16 mouse cellular contexts compared by ENCODE assay signal in genomic region chr5:147317991-147318390, GRCm38 (mm10). TPM values are rescaled to one million over a fixed set of nuclear protein-coding genes. Genes with fewer than 3 reads are reported as not detected.
DNase-seq lines count a peak whose midpoint lies in the region; ATAC-seq and TF ChIP-seq lines count a peak whose summit lies in the region.
"Had no signal": no experiment of that assay in that cellular context is flagged by ENCODE, and none has a peak within 500 bp of the region (broad histone marks: within the 10 kb centered on the region; RNA-seq: fewer than 3 reads in every experiment).

No protein-coding gene starts in this region.

- no peak overlapping the region for H3K4me3 ChIP-seq in forebrain, embryonic 11.5 days (ENCODE audit: low read depth, low read length)
- no peak overlapping the region for H3K4me3 ChIP-seq in forebrain, embryonic 14.5 days (ENCODE audit: low read depth, low read length)
- H3K4me3 ChIP-seq in liver, embryonic 14.5 days (ENCODE audit: insufficient read depth in 1 of 2, low read depth in 2 of 2, low read length in 2 of 2) = no peak overlapping the region
- H3K4me3 ChIP-seq in liver, embryonic 11.5 days (ENCODE audit: low read depth, low read length) = no peak overlapping the region
- H3K4me3 ChIP-seq in CH12.LX (replicated peaks in 1 of 3; ENCODE audit: low read depth in 2 of 3, low read length in 2 of 3, poor library complexity in 1 of 3) = no peak overlapping the region
- no peak overlapping the region for H3K4me3 ChIP-seq in intestine, embryonic 15.5 days (replicated peaks)
- H3K4me3 ChIP-seq: liver, embryonic 13.5 days had no signal

- DNase-seq in forebrain, embryonic 11.5 days (ENCODE audit: low spot score) = peak; percentile 51
- DNase-seq in forebrain, embryonic 14.5 days (ENCODE audit: low spot score) = no peak
- no peak for DNase-seq in liver, embryonic 14.5 days (ENCODE audit: low read depth in 3 of 3, low spot score in 3 of 3)
- DNase-seq in liver, embryonic 11.5 days (ENCODE audit: low spot score) = no peak
- DNase-seq in CH12.LX (ENCODE audit: extremely low read depth) = no peak
- no peak for DNase-seq in gastrocnemius, postnatal 25 days
- no peak for DNase-seq in urinary bladder, postnatal 14 days (ENCODE audit: low spot score)
- DNase-seq: kidney, adult 18-20 months; liver, embryonic 13.5 days; midbrain, embryonic 14.5 days; right cerebral cortex, postnatal 4 days; thymus, adult 18-20 months had no signal

- no peak for ATAC-seq in forebrain, embryonic 11.5 days (replicated peaks; ENCODE audit: low FRiP score)
- no peak for ATAC-seq in forebrain, embryonic 14.5 days
- ATAC-seq in liver, embryonic 14.5 days (ENCODE audit: insufficient read depth) = no peak
- ATAC-seq in liver, embryonic 11.5 days (replicated peaks; ENCODE audit: low FRiP score) = no peak
- peak; percentile 13 for ATAC-seq in intestine, embryonic 15.5 days

- no peaks in the 10 kb centered on the region for H3K9me3 ChIP-seq in forebrain, embryonic 11.5 days (ENCODE audit: control insufficient read depth, low read length)
- no peaks in the 10 kb centered on the region for H3K9me3 ChIP-seq in forebrain, embryonic 14.5 days (replicated peaks; ENCODE audit: control insufficient read depth, low read length)
- H3K9me3 ChIP-seq in liver, embryonic 14.5 days (ENCODE audit: control insufficient read depth, low read length) = no peaks in the 10 kb centered on the region
- no peaks in the 10 kb centered on the region for H3K9me3 ChIP-seq in liver, embryonic 11.5 days (ENCODE audit: control insufficient read depth, low read length)
- H3K9me3 ChIP-seq in CH12.LX (replicated peaks; ENCODE audit: low read length) = no peaks in the 10 kb centered on the region
- H3K9me3 ChIP-seq in intestine, embryonic 15.5 days = no peaks in the 10 kb centered on the region
- H3K9me3 ChIP-seq: liver, embryonic 13.5 days had no signal

- dilution Hi-C loops in CH12.LX (cut with MboI; ENCODE audit: extremely low pct_ligation_motif_present, extremely low pct_unique_long_range_greater_than_20kb, low sequenced_read_pairs) = no loop called here

- TF ChIP-seq POLR2A in CH12.LX (IDR thresholded peaks at IDR 0.05; ENCODE audit: low read depth, low read length) = no peak

- H3K79me2 ChIP-seq in CH12.LX (replicated peaks; ENCODE audit: control insufficient read depth, extremely low read depth, insufficient read depth, poor library complexity, severe bottlenecking) = no peaks in the 10 kb centered on the region

- H3K27ac ChIP-seq in forebrain, embryonic 11.5 days (ENCODE audit: low read depth, low read length) = no peak overlapping the region
- no peak overlapping the region for H3K27ac ChIP-seq in forebrain, embryonic 14.5 days (ENCODE audit: low read depth, low read length)
- no peak overlapping the region for H3K27ac ChIP-seq in liver, embryonic 14.5 days
- H3K27ac ChIP-seq in liver, embryonic 11.5 days (ENCODE audit: low read depth, low read length) = no peak overlapping the region
- no peak overlapping the region for H3K27ac ChIP-seq in CH12.LX (ENCODE audit: insufficient read depth, low read depth)
- H3K27ac ChIP-seq in intestine, embryonic 15.5 days = peak overlapping the region; percentile 51; the same call in 1 of the 2 replicates
- H3K27ac ChIP-seq: liver, embryonic 13.5 days had no signal

- no peak overlapping the region for H3K4me2 ChIP-seq in forebrain, embryonic 11.5 days (ENCODE audit: low read depth, low read length, severe bottlenecking)
- H3K4me2 ChIP-seq in forebrain, embryonic 14.5 days (ENCODE audit: low read length) = no peak overlapping the region
- H3K4me2 ChIP-seq in liver, embryonic 14.5 days (ENCODE audit: low read depth) = no peak overlapping the region
- no peak overlapping the region for H3K4me2 ChIP-seq in liver, embryonic 11.5 days
- no peak overlapping the region for H3K4me2 ChIP-seq in CH12.LX (ENCODE audit: insufficient read depth, low read depth, poor library complexity, severe bottlenecking)
- 0 out of 2 replicates have a peak overlapping the region, but pooled peaks have one; percentile 34 for H3K4me2 ChIP-seq in intestine, embryonic 15.5 days (replicated peaks)
- H3K4me2 ChIP-seq: liver, embryonic 13.5 days had no signal

- no peak for TF ChIP-seq RAD21 in CH12.LX (IDR thresholded peaks at IDR 0.05; ENCODE audit: low read depth, low read length)

- no peaks in the 10 kb centered on the region for H3K36me3 ChIP-seq in forebrain, embryonic 11.5 days (ENCODE audit: control insufficient read depth, insufficient read depth, low read length)
- no peaks in the 10 kb centered on the region for H3K36me3 ChIP-seq in forebrain, embryonic 14.5 days (ENCODE audit: control insufficient read depth, insufficient read depth, low read length)
- H3K36me3 ChIP-seq in liver, embryonic 14.5 days (replicated peaks; ENCODE audit: control insufficient read depth, insufficient read depth, low read depth) = no peaks in the 10 kb centered on the region
- H3K36me3 ChIP-seq in liver, embryonic 11.5 days (ENCODE audit: control insufficient read depth, insufficient read depth, low read length) = no peaks in the 10 kb centered on the region
- no peaks in the 10 kb centered on the region for H3K36me3 ChIP-seq in CH12.LX (replicated peaks in 1 of 2; ENCODE audit: control insufficient read depth in 1 of 2, insufficient read depth in 1 of 2, low read length in 1 of 2)
- H3K36me3 ChIP-seq in intestine, embryonic 15.5 days = no peaks in the 10 kb centered on the region
- H3K36me3 ChIP-seq: liver, embryonic 13.5 days had no signal

- peaks cover 75% of the 10 kb centered on the region for H3K27me3 ChIP-seq in forebrain, embryonic 11.5 days (ENCODE audit: control insufficient read depth, insufficient read depth, low read length)
- H3K27me3 ChIP-seq in forebrain, embryonic 14.5 days (replicated peaks; ENCODE audit: control insufficient read depth, insufficient read depth, low read length) = peaks cover 79% of the 10 kb centered on the region
- peaks cover 45% of the 10 kb centered on the region for H3K27me3 ChIP-seq in liver, embryonic 14.5 days (ENCODE audit: control insufficient read depth, insufficient read depth, low read length)
- H3K27me3 ChIP-seq in liver, embryonic 11.5 days (replicated peaks; ENCODE audit: control insufficient read depth, insufficient read depth, low read length) = peaks cover 86% of the 10 kb centered on the region
- peaks cover 53% of the 10 kb centered on the region for H3K27me3 ChIP-seq in CH12.LX (replicated peaks)
- peaks cover 69% of the 10 kb centered on the region for H3K27me3 ChIP-seq in intestine, embryonic 15.5 days (replicated peaks)

- WGBS in forebrain, embryonic 11.5 days = 16% methylated on average over 7 of the region's 7 CpGs
- 27% methylated on average over 7 of the region's 7 CpGs for WGBS in forebrain, embryonic 14.5 days
- 29% methylated on average over 7 of the region's 7 CpGs for WGBS in liver, embryonic 14.5 days (ENCODE audit: insufficient replicate concordance)
- WGBS in liver, embryonic 11.5 days = 36% methylated on average over 7 of the region's 7 CpGs
- 28% methylated on average over 7 of the region's 7 CpGs for WGBS in intestine, embryonic 15.5 days

- H3K4me1 ChIP-seq in forebrain, embryonic 11.5 days (replicated peaks; ENCODE audit: control insufficient read depth, insufficient read depth, low read length) = no peaks in the 10 kb centered on the region; the same call in 1 of the 2 replicates
- no peaks in the 10 kb centered on the region for H3K4me1 ChIP-seq in forebrain, embryonic 14.5 days (ENCODE audit: control insufficient read depth, insufficient read depth, low read length)
- H3K4me1 ChIP-seq in liver, embryonic 14.5 days (replicated peaks; ENCODE audit: control insufficient read depth in 2 of 2, insufficient read depth in 2 of 2, low read length in 1 of 2) = peaks cover 0 to 3% of the 10 kb centered on the region in 2 experiments; a peak in 2 of 4 replicates
- 0 out of 2 replicates have a peak, but pooled peaks cover 2% of the 10 kb centered on the region for H3K4me1 ChIP-seq in liver, embryonic 11.5 days (replicated peaks; ENCODE audit: control insufficient read depth, insufficient read depth, low read length)
- H3K4me1 ChIP-seq in CH12.LX (ENCODE audit: control insufficient read depth in 1 of 2, insufficient read depth in 2 of 2) = peaks cover 0 to 3% of the 10 kb centered on the region in 2 experiments; a peak in 1 of 4 replicates
- H3K4me1 ChIP-seq in intestine, embryonic 15.5 days (replicated peaks) = no peaks in the 10 kb centered on the region

- no peak for TF ChIP-seq EP300 in liver, embryonic 14.5 days (IDR thresholded peaks at IDR 0.05; ENCODE audit: low read depth)
- TF ChIP-seq EP300 in CH12.LX (IDR thresholded peaks at IDR 0.05; ENCODE audit: low read length) = no peak

- H3K9ac ChIP-seq in forebrain, embryonic 11.5 days (ENCODE audit: low read length) = no peak overlapping the region
- H3K9ac ChIP-seq in forebrain, embryonic 14.5 days (ENCODE audit: low read length) = no peak overlapping the region
- H3K9ac ChIP-seq in liver, embryonic 14.5 days (replicated peaks) = no peak overlapping the region
- H3K9ac ChIP-seq in liver, embryonic 11.5 days (ENCODE audit: low read depth, low read length) = no peak overlapping the region
- no peak overlapping the region for H3K9ac ChIP-seq in CH12.LX (ENCODE audit: insufficient read depth, low read depth)
- H3K9ac ChIP-seq in intestine, embryonic 15.5 days = no peak overlapping the region
- H3K9ac ChIP-seq: liver, embryonic 13.5 days had no signal

- peak; percentile 56 for TF ChIP-seq CTCF in liver, embryonic 14.5 days (IDR thresholded peaks at IDR 0.05; ENCODE audit: low read depth)
- peak; percentile 43 to 56; a peak in 3 of 4 replicates for TF ChIP-seq CTCF in CH12.LX (conservative IDR thresholded peaks at IDR 0.05 in 1 of 2, IDR thresholded peaks at IDR 0.05 in 1 of 2; ENCODE audit: low read depth in 2 of 2, low read length in 2 of 2)

- in situ Hi-C loops in CH12.LX (cut with MboI; ENCODE audit: low pct_ligation_motif_present, low pct_unique_long_range_greater_than_20kb, low sequenced_read_pairs) = loop anchor here (5.0 to 25.0 kb wide), 2 partner anchors 406 to 631 kb away; no protein-coding TSS in a partner anchor

RNA-seq across cellular contexts. Expression of gene Urad, which starts 4.2 kb away (rescaled TPM):
- not detected in 2 replicates for polyA plus RNA-seq in forebrain, embryonic 11.5 days (2014; fragmentation: Nextera tagmentation; extraction: Ambion mirVana)
- not detected in 2 replicates for polyA plus RNA-seq in forebrain, embryonic 14.5 days (2014; fragmentation: Nextera tagmentation; extraction: Ambion mirVana)
- polyA plus RNA-seq in liver, embryonic 14.5 days (2012; rRNA removed) = 1.0 and 1.1 TPM in 2 replicates
- polyA plus RNA-seq in liver, embryonic 14.5 days (2014; fragmentation: Nextera tagmentation; extraction: Ambion mirVana) = 0.30 and 0.57 TPM in 2 replicates
- 0.49 and 0.53 TPM in 2 replicates for polyA plus RNA-seq in liver, embryonic 11.5 days (2014; fragmentation: Nextera tagmentation; extraction: Ambion mirVana)
- total RNA-seq in CH12.LX (2012; rRNA removed) (not detected in 2 replicates), CH12.LX (2014; rRNA removed) (not detected in 2 replicates)
- not detected in 2 replicates for polyA plus RNA-seq in CH12.LX (2012; ENCODE audit: insufficient read length, low read depth)
- 1.6 and 1.7 TPM in 2 replicates for polyA plus RNA-seq in intestine, embryonic 15.5 days (2015; fragmentation: Nextera tagmentation; extraction: Ambion mirVana)
- total RNA-seq in gastrocnemius, postnatal 25 days (2021) = not detected
- total RNA-seq: gastrocnemius, adult 8-10 months; layer of hippocampus, postnatal 14 days had no signal
- polyA plus RNA-seq: heart, embryonic 14.5 days; midbrain, embryonic 14.5 days had no signal

RNA-seq across cellular contexts. Expression of gene Cdx2, which starts 10.9 kb away (rescaled TPM):
- not detected in 2 replicates for polyA plus RNA-seq in forebrain, embryonic 11.5 days (2014; fragmentation: Nextera tagmentation; extraction: Ambion mirVana)
- polyA plus RNA-seq in forebrain, embryonic 14.5 days (2014; fragmentation: Nextera tagmentation; extraction: Ambion mirVana) = not detected in 2 replicates
- 0.09 TPM in 1 of 2 replicates, not detected in the other for polyA plus RNA-seq in liver, embryonic 14.5 days (2012; rRNA removed)
- polyA plus RNA-seq in liver, embryonic 14.5 days (2014; fragmentation: Nextera tagmentation; extraction: Ambion mirVana) = not detected in 2 replicates
- 0.14 TPM in 1 of 2 replicates, not detected in the other for polyA plus RNA-seq in liver, embryonic 11.5 days (2014; fragmentation: Nextera tagmentation; extraction: Ambion mirVana)
- total RNA-seq in CH12.LX (2012; rRNA removed) = not detected in 2 replicates
- not detected in 2 replicates for total RNA-seq in CH12.LX (2014; rRNA removed)
- polyA plus RNA-seq in CH12.LX (2012; ENCODE audit: insufficient read length, low read depth) = not detected in 2 replicates
- polyA plus RNA-seq in intestine, embryonic 15.5 days (2015; fragmentation: Nextera tagmentation; extraction: Ambion mirVana) = 36.0 and 38.2 TPM in 2 replicates
- total RNA-seq in gastrocnemius, postnatal 25 days (2021) = not detected
- total RNA-seq: gastrocnemius, adult 8-10 months; layer of hippocampus, postnatal 14 days had no signal
- polyA plus RNA-seq: heart, embryonic 14.5 days; liver, embryonic 13.5 days; midbrain, embryonic 14.5 days had no signal

RNA-seq across cellular contexts. Expression of gene Pdx1, which starts 48.2 kb away (rescaled TPM):
- polyA plus RNA-seq in forebrain, embryonic 11.5 days (2014; fragmentation: Nextera tagmentation; extraction: Ambion mirVana) = not detected in 2 replicates
- not detected in 2 replicates for polyA plus RNA-seq in forebrain, embryonic 14.5 days (2014; fragmentation: Nextera tagmentation; extraction: Ambion mirVana)
- 0.02 and 0.03 TPM in 2 replicates for polyA plus RNA-seq in liver, embryonic 14.5 days (2012; rRNA removed)
- polyA plus RNA-seq in liver, embryonic 14.5 days (2014; fragmentation: Nextera tagmentation; extraction: Ambion mirVana) = not detected in 2 replicates
- polyA plus RNA-seq in liver, embryonic 11.5 days (2014; fragmentation: Nextera tagmentation; extraction: Ambion mirVana) = 0.47 and 0.94 TPM in 2 replicates
- not detected in 2 replicates for total RNA-seq in CH12.LX (2012; rRNA removed)
- not detected in 2 replicates for total RNA-seq in CH12.LX (2014; rRNA removed)
- polyA plus RNA-seq in CH12.LX (2012; ENCODE audit: insufficient read length, low read depth) = not detected in 2 replicates
- 5.7 and 5.8 TPM in 2 replicates for polyA plus RNA-seq in intestine, embryonic 15.5 days (2015; fragmentation: Nextera tagmentation; extraction: Ambion mirVana)
- total RNA-seq in gastrocnemius, postnatal 25 days (2021) = not detected
- total RNA-seq: gastrocnemius, adult 8-10 months; layer of hippocampus, postnatal 14 days had no signal
- polyA plus RNA-seq: heart, embryonic 14.5 days; liver, embryonic 13.5 days; midbrain, embryonic 14.5 days had no signal

Comparison
In these comparisons a context has a peak if more than half of its experiments do, and no peak if none do; other contexts are left out.
1. RNA of gene Cdx2, which starts 10.9 kb away (polyA plus RNA-seq): 36.0 to 38.2 TPM in intestine, embryonic 15.5 days; 0.14 TPM in liver, embryonic 11.5 days, 0.09 TPM in liver, embryonic 14.5 days, not detected in forebrain, embryonic 11.5 days, not detected in forebrain, embryonic 14.5 days and not detected in CH12.LX; every median in the first group is over 10 times any median in the second.